Mouse (Mus musculus): Measurements from ENCODE around the gene Tsc1. TPM values are rescaled to one million over a fixed set of nuclear protein-coding genes. Genes with fewer than 3 reads are reported as not detected.

Tsc1 gene
- polyA plus RNA-seq, 1 experiment from 2014 or later: 12.9 TPM

DNA sequence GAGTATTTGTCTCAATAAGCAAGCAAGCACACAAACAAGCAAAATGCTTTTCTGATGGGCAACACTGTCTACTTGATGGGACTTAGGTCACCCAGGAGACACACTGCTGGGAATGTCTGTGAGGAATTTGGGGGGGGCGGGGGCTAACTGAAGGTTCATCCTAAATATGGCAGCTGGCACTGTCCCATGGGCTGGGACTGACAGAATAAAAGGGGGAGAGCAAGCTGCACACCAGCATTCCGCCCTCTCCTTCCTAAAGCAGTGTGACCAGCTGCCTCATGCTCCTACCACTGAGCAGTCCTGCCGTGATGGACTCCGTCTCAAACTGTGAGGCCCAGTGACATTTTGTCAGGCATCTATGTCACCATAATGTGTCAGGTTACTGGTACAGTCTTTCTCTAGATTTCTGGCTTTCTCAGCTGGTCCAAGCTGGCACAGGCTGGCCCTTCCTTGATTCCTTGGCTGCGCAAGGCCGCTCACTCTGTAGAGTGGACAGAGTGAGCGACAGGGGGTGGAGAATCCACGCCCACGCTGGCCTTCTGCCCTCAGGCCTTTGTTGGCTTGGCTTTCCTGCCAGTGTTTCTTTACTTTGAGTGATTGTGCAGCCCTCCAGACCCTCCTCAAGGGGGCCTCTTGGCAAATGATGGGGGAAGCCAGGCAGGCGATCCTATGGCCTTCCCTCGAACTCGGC is 30.2 kb upstream of the Tsc1 start:
- H3K27me3 ChIP-seq (ENCODE audit: control insufficient read depth, insufficient read depth, low read length): no peaks in the 10 kb centered on the region
- H3K4me3 ChIP-seq (ENCODE audit: control insufficient read depth in 1 of 2, insufficient read depth in 1 of 2, low read depth in 1 of 2, low read length in 2 of 2): no peak overlapping the region
- no peaks in the 10 kb centered on the region for H3K9me3 ChIP-seq (ENCODE audit: control insufficient read depth, low read length)
- no peak overlapping the region for H3K27ac ChIP-seq (replicated peaks in 1 of 2; ENCODE audit: control insufficient read depth in 1 of 2, insufficient read depth in 1 of 2, low read depth in 2 of 2, low read length in 2 of 2)
- H3K4me2 ChIP-seq (ENCODE audit: low read length): no peak overlapping the region
- ATAC-seq (ENCODE audit: insufficient number of reproducible peaks, insufficient read depth, low FRiP score, low read depth): no peak
- H3K9ac ChIP-seq (ENCODE audit: low read length): no peak overlapping the region
- no peaks in the 10 kb centered on the region for H3K36me3 ChIP-seq (ENCODE audit: control insufficient read depth, insufficient read depth, low read length)
- H3K4me1 ChIP-seq (ENCODE audit: control insufficient read depth in 2 of 2, insufficient read depth in 2 of 2, low read length in 2 of 2): no peaks in the 10 kb centered on the region
- WGBS: 84% methylated on average over 12 of the region's 12 CpGs

DNA sequence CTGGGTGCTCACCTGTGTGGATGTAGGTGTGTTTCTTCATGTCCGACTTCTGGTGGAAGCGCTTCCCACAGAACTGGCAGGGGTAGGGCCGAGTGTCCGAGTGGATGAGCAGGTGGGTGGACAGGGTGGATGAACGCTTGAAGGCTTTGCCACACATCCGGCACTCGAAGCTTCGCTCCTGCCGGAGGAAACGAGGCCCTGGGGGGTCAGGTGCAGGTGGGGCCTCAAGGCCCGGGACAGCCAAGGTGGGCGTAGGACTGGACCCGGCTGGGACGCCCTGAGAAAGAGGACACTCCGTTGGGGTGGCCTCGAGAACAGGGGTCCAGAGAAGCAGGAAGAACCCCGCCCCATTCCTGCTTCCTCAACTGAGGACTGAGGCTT is 29.6 kb upstream of the Tsc1 start:
- no peak overlapping the region for H3K4me3 ChIP-seq (ENCODE audit: control insufficient read depth in 1 of 2, insufficient read depth in 1 of 2, low read depth in 1 of 2, low read length in 2 of 2)
- no peak for ATAC-seq (ENCODE audit: insufficient number of reproducible peaks, insufficient read depth, low FRiP score, low read depth)
- WGBS: 88% methylated on average over 17 of the region's 17 CpGs

DNA sequence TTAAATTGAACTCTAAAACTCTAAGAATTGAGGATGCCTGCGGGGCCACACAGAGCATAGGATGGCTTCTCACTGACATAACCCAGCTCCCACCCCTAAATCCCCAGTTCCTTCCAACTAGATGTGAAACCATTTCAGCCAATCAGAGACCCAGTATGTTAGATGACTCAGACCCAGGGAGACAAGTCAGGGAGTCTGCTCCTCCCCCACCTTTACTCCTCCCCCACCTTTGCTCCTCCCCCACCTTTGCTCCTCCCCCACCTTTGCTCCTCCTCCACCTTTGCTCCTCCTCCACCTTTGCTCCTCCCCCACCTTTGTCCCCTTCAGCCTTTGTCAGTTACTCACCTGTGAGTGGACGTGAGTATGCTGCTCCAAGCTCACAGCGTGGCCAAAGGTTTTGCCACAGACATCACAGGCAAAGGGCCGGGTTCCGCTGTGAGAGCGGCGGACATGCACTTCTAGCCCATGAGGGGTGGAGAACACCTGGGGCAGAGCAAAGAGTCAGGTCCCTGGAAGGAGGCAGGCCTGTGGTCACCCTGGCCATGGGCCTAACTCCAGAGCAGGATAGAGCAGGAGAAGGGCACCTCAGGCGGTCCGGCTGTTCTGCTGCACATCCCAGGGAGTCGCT is 28.5 kb upstream of the Tsc1 start:
- ATAC-seq (ENCODE audit: insufficient number of reproducible peaks, insufficient read depth, low FRiP score, low read depth): no peak
- Histone ChIP-seq H3K27ac (replicated peaks in 1 of 2; ENCODE audit: control insufficient read depth in 1 of 2, insufficient read depth in 1 of 2, low read depth in 2 of 2, low read length in 2 of 2) (no peak overlapping the region), H3K36me3 (ENCODE audit: control insufficient read depth, insufficient read depth, low read length) (no peaks in the 10 kb centered on the region), H3K4me2 (ENCODE audit: low read length) (no peak overlapping the region), H3K9me3 (ENCODE audit: control insufficient read depth, low read length) (no peaks in the 10 kb centered on the region), H3K27me3 (ENCODE audit: control insufficient read depth, insufficient read depth, low read length) (no peaks in the 10 kb centered on the region), H3K4me3 (ENCODE audit: control insufficient read depth in 1 of 2, insufficient read depth in 1 of 2, low read depth in 1 of 2, low read length in 2 of 2) (no peak overlapping the region), H3K9ac (ENCODE audit: low read length) (no peak overlapping the region), H3K4me1 (ENCODE audit: control insufficient read depth in 2 of 2, insufficient read depth in 2 of 2, low read length in 2 of 2) (peaks cover 7 to 8% of the 10 kb centered on the region in 2 experiments; a peak in 2 of 4 replicates)
- WGBS: 67% methylated on average over 10 of the region's 10 CpGs

More for the DNA sequence above, 29.6 kb upstream of the Tsc1 start:
- no peak overlapping the region for H3K9ac ChIP-seq (ENCODE audit: low read length)
- H3K9me3 ChIP-seq (ENCODE audit: control insufficient read depth, low read length): no peaks in the 10 kb centered on the region
- no peak overlapping the region for H3K4me2 ChIP-seq (ENCODE audit: low read length)
- H3K4me1 ChIP-seq (ENCODE audit: control insufficient read depth in 2 of 2, insufficient read depth in 2 of 2, low read length in 2 of 2): no peaks in the 10 kb centered on the region
- no peaks in the 10 kb centered on the region for H3K36me3 ChIP-seq (ENCODE audit: control insufficient read depth, insufficient read depth, low read length)
- no peaks in the 10 kb centered on the region for H3K27me3 ChIP-seq (ENCODE audit: control insufficient read depth, insufficient read depth, low read length)
- no peak overlapping the region for H3K27ac ChIP-seq (replicated peaks in 1 of 2; ENCODE audit: control insufficient read depth in 1 of 2, insufficient read depth in 1 of 2, low read depth in 2 of 2, low read length in 2 of 2)

DNA sequence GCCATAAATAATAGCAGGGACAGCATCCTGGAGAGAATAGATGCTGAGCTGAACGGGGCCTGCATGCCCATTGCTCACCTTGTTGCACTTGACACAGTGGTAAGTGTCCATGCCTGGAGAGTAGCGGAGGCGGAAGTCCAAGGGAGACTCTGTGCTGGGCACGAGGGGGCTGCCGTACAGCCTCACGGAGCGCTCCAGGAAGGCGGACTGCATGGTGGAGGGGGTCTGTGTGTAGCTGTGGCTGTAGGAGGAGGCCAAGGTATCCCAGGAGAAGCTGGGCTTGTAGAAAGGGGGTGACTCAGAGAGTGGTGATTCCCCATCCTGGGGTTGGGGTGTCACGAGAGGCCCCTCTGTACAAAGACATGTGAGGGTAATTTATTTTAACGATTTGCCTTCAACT is 27.4 kb upstream of the Tsc1 start:
- Histone ChIP-seq H3K4me3 (ENCODE audit: control insufficient read depth in 1 of 2, insufficient read depth in 1 of 2, low read depth in 1 of 2, low read length in 2 of 2) (no peak overlapping the region), H3K27ac (replicated peaks in 1 of 2; ENCODE audit: control insufficient read depth in 1 of 2, insufficient read depth in 1 of 2, low read depth in 2 of 2, low read length in 2 of 2) (no peak overlapping the region), H3K9ac (ENCODE audit: low read length) (no peak overlapping the region), H3K36me3 (ENCODE audit: control insufficient read depth, insufficient read depth, low read length) (no peaks in the 10 kb centered on the region), H3K27me3 (ENCODE audit: control insufficient read depth, insufficient read depth, low read length) (no peaks in the 10 kb centered on the region), H3K4me1 (ENCODE audit: control insufficient read depth in 2 of 2, insufficient read depth in 2 of 2, low read length in 2 of 2) (peaks cover 7 to 8% of the 10 kb centered on the region in 2 experiments; a peak in 2 of 4 replicates), H3K9me3 (ENCODE audit: control insufficient read depth, low read length) (no peaks in the 10 kb centered on the region), H3K4me2 (ENCODE audit: low read length) (no peak overlapping the region)
- no peak for ATAC-seq (ENCODE audit: insufficient number of reproducible peaks, insufficient read depth, low FRiP score, low read depth)
- 90% methylated on average over 10 of the region's 10 CpGs for WGBS

DNA sequence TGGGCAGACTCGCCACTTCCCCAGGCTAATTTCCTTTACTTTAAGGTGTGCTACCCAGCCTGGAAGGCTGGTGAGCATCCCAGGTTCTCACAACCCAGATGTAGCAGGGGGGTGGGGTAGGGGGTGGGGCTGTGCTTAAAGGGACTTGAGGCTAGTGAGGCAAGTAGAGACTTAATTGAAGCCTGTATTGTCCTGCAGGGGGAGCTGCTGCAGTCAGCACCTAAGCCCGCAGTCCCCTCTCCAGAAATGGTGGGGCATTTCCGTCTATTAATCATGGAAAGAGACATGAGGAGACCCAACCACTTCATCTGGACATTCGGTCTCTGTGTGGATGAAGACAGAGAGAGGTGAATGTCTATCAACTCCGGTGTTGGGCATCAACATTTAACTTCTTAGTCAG is 24.7 kb upstream of the Tsc1 start:
- H3K9me3 ChIP-seq (ENCODE audit: control insufficient read depth, low read length): no peaks in the 10 kb centered on the region
- no peak for ATAC-seq (ENCODE audit: insufficient number of reproducible peaks, insufficient read depth, low FRiP score, low read depth)
- peaks cover 7 to 8% of the 10 kb centered on the region in 2 experiments; a peak in 2 of 4 replicates for H3K4me1 ChIP-seq (ENCODE audit: control insufficient read depth in 2 of 2, insufficient read depth in 2 of 2, low read length in 2 of 2)
- H3K9ac ChIP-seq (ENCODE audit: low read length): no peak overlapping the region
- no peaks in the 10 kb centered on the region for H3K36me3 ChIP-seq (ENCODE audit: control insufficient read depth, insufficient read depth, low read length)
- H3K27me3 ChIP-seq (ENCODE audit: control insufficient read depth, insufficient read depth, low read length): peaks cover 9% of the 10 kb centered on the region
- H3K4me2 ChIP-seq (ENCODE audit: low read length): no peak overlapping the region
- 37% methylated on average over 5 of the region's 5 CpGs for WGBS
- H3K27ac ChIP-seq (replicated peaks in 1 of 2; ENCODE audit: control insufficient read depth in 1 of 2, insufficient read depth in 1 of 2, low read depth in 2 of 2, low read length in 2 of 2): no peak overlapping the region
- no peak overlapping the region for H3K4me3 ChIP-seq (ENCODE audit: control insufficient read depth in 1 of 2, insufficient read depth in 1 of 2, low read depth in 1 of 2, low read length in 2 of 2)

DNA sequence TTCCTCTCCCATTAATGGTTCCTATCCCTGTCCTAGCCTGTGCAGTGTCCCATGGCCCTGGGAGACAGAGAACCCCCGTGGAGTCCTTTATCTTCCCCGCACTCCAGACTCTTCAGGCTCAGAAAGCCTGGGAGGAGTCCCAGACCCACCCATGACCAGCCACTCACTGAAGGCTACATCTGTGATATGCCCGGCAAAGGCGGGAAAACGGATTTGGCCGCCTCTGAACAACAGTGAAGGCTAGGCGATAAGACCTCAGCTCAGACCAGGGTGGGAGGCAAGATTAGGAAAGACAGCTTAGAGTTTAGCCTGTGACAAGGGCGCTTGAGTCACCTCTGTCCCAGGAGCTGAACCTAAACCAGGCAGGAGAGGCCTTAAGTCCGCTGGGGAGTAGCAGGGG is 24.2 kb upstream of the Tsc1 start:
- H3K4me2 ChIP-seq (ENCODE audit: low read length): 0 out of 2 replicates have a peak overlapping the region, but pooled peaks have one; percentile 7
- H3K36me3 ChIP-seq (ENCODE audit: control insufficient read depth, insufficient read depth, low read length): no peaks in the 10 kb centered on the region
- ATAC-seq (ENCODE audit: insufficient number of reproducible peaks, insufficient read depth, low FRiP score, low read depth): no peak; the same call in 1 of the 2 replicates
- peak overlapping the region; percentile 6; the same call in 1 of the 2 replicates for H3K9ac ChIP-seq (ENCODE audit: low read length)
- no peak overlapping the region for H3K4me3 ChIP-seq (ENCODE audit: control insufficient read depth in 1 of 2, insufficient read depth in 1 of 2, low read depth in 1 of 2, low read length in 2 of 2)
- no peaks in the 10 kb centered on the region for H3K9me3 ChIP-seq (ENCODE audit: control insufficient read depth, low read length)
- peak overlapping the region; percentile 48 to 67; a peak in 3 of 4 replicates for H3K27ac ChIP-seq (replicated peaks in 1 of 2; ENCODE audit: control insufficient read depth in 1 of 2, insufficient read depth in 1 of 2, low read depth in 2 of 2, low read length in 2 of 2)
- peaks cover 14% of the 10 kb centered on the region for H3K27me3 ChIP-seq (ENCODE audit: control insufficient read depth, insufficient read depth, low read length)
- peaks cover 7 to 8% of the 10 kb centered on the region in 2 experiments; a peak in 2 of 4 replicates for H3K4me1 ChIP-seq (ENCODE audit: control insufficient read depth in 2 of 2, insufficient read depth in 2 of 2, low read length in 2 of 2)
- WGBS: 23% methylated on average over 9 of the region's 9 CpGs

DNA sequence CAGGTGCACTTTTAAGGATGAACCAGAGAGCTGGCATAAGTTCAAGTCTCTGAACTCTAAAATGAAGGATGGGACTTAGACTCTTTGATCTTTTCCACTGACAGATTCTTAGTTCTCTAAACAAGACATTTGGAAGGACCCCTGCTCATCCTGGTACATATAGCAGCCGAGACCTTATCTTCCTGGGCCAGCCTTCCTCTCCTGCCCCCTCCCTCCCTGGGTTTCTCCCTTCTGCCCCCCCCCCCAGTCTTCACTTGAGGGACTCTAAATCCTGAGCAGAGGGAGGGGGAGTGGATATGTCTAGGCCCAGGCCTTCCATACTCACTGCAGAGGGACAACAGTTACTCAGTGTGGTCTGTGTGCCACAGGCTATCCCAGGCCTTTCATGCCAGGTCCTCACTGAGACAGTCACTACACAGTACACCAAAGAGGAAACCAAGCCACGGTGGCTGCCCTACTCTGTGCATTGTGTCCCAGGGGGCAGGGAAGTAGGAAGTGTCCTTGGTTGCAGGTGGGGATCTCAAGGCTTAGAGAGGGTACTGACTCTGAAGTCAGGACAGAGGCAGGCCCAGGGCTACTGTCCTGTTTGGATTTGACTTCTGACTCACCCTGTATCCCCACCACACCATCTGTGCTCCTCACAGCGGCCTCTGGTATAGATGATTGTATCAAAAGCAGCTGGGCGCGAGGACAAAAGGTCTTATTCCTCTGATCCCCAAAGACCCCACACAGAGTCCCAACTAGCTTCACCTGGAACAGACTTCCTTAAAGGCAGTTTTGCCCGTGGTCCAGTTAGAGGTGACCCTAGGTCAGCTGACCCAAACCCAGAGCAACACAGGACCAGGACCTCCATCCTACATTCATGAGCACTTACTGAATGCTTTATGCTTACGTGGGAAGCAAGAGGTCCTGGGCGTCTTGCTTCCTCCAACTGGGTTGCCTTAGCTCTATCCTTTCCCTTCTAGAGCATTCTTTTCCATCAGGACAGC is 23.2 kb upstream of the Tsc1 start:
- ATAC-seq (ENCODE audit: insufficient number of reproducible peaks, insufficient read depth, low FRiP score, low read depth): no peak
- H3K4me1 ChIP-seq (ENCODE audit: control insufficient read depth in 2 of 2, insufficient read depth in 2 of 2, low read length in 2 of 2): peaks cover 7 to 8% of the 10 kb centered on the region in 2 experiments; a peak in 2 of 4 replicates
- 76% methylated on average over 8 of the region's 8 CpGs for WGBS
- no peak overlapping the region for H3K4me2 ChIP-seq (ENCODE audit: low read length)
- H3K9me3 ChIP-seq (ENCODE audit: control insufficient read depth, low read length): no peaks in the 10 kb centered on the region
- peak overlapping the region; percentile 48 to 67; a peak in 1 of 4 replicates for H3K27ac ChIP-seq (replicated peaks in 1 of 2; ENCODE audit: control insufficient read depth in 1 of 2, insufficient read depth in 1 of 2, low read depth in 2 of 2, low read length in 2 of 2)
- no peaks in the 10 kb centered on the region for H3K36me3 ChIP-seq (ENCODE audit: control insufficient read depth, insufficient read depth, low read length)
- H3K9ac ChIP-seq (ENCODE audit: low read length): no peak overlapping the region
- no peak overlapping the region for H3K4me3 ChIP-seq (ENCODE audit: control insufficient read depth in 1 of 2, insufficient read depth in 1 of 2, low read depth in 1 of 2, low read length in 2 of 2)
- H3K27me3 ChIP-seq (ENCODE audit: control insufficient read depth, insufficient read depth, low read length): peaks cover 16% of the 10 kb centered on the region

All from heart, embryonic 14.5 days (tissue).